Mouse (Mus musculus): ENCODE measurements around the gene Vav1. TPM values are rescaled to one million over a fixed set of nuclear protein-coding genes. Genes with fewer than 3 reads are reported as not detected.
"Not testable (repeated sequence)": the region's sequence is repeated elsewhere in the genome, so short reads cannot be mapped to it uniquely, and the experiment has no call there.

Gene Vav1
- polyA plus RNA-seq, 1 experiment = 112 TPM

DNA sequence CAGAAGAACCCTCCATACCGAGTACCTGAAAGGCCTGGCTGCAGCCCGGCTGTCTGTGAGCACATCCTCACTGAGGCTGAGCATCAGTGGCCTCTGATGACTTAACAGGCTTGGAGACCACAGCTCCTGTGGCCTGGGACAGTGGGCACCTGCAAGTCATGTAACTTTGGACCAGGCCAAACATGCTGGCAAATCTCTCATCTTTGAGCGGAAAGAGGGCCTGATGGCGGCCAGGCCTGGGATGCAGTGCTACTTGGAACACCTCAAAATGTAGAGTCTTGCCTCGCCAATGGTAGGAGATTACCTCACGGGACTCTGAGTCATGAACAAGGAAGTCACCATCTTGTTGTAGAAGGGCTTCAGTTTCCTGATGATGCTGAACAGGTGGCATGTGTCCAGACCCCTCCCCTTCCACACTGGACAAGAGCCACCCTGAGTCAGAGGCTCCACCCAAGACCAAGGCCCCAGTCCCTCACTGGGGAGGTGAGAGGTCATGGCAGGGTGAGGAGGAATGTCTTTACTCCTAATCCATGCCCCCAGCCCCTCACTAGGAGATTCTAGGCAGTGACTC is 11.3 kb upstream of the Vav1 start:
- 67% methylated on average over 6 of the region's 6 CpGs for WGBS
- TF ChIP-seq POLR2A (IDR thresholded peaks at IDR 0.05; ENCODE audit: borderline replicate concordance, control insufficient read depth, low read depth, low read length) (no peak), CTCF (IDR thresholded peaks at IDR 0.05; ENCODE audit: control insufficient read depth, insufficient read depth, low read length) (no peak)

DNA sequence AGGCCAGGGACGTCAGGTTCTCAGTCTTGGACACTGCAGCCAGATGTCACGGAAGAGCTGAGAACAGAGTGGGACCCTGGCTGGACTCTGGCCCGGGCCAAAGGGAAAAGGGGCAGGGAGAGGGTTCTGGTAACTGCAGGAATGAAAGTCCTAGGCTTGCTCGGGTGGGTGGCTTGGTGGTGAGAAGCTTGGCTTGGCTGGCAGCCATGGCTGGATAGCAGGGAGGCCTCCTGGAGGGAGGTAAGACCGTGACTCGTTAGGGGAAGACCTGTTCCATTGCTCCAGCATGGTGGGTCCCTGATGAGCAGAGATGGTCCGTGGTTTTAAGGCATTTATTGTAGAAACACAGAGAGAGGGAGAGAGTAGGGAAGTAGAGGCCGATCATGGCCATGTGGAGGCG is 7.6 kb upstream of the Vav1 start:
- Histone ChIP-seq H3K4me3 (replicated peaks; ENCODE audit: control insufficient read depth, low read depth, low read length) (no peak overlapping the region), H3K27ac (ENCODE audit: control insufficient read depth, insufficient read depth, low read depth, low read length, poor library complexity) (no peak overlapping the region), H3K4me1 (ENCODE audit: control insufficient read depth, insufficient read depth, low read length) (no peaks in the 10 kb centered on the region; the same call in 1 of the 2 replicates)
- TF ChIP-seq POLR2A (IDR thresholded peaks at IDR 0.05; ENCODE audit: borderline replicate concordance, control insufficient read depth, low read depth, low read length) = no peak
- TF ChIP-seq CTCF (IDR thresholded peaks at IDR 0.05; ENCODE audit: control insufficient read depth, insufficient read depth, low read length) = no peak
- 63% methylated on average over 9 of the region's 9 CpGs for WGBS

More for the DNA sequence above, 11.3 kb upstream of the Vav1 start:
- Histone ChIP-seq H3K4me3 (replicated peaks; ENCODE audit: control insufficient read depth, low read depth, low read length) (no peak overlapping the region), H3K4me1 (ENCODE audit: control insufficient read depth, insufficient read depth, low read length) (peaks cover 2% of the 10 kb centered on the region; the same call in 1 of the 2 replicates), H3K27ac (ENCODE audit: control insufficient read depth, insufficient read depth, low read depth, low read length, poor library complexity) (no peak overlapping the region)

DNA sequence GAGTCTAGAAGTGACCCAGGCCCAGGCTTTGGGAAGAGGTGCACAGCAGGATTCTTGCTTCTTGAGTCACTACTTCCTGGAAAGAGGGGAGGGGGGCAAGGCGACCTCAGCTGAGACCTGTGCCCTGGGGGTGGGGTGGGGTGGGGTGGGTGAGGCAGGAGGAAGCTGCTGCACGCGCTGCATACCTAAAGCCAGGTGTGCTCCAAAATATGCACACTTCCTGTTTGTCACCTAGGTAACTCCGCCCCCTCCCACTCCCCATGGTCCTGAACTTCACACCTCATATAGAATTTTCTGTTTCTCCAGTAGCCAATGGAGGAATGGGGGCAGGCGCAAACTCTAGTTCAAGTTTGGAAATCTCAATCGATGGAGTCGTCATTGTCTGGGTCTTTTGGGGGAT is 5.1 kb upstream of the Vav1 start:
- peaks cover 7% of the 10 kb centered on the region for H3K4me1 ChIP-seq (ENCODE audit: control insufficient read depth, insufficient read depth, low read length)
- no peak for TF ChIP-seq POLR2A (IDR thresholded peaks at IDR 0.05; ENCODE audit: borderline replicate concordance, control insufficient read depth, low read depth, low read length)
- TF ChIP-seq CTCF (IDR thresholded peaks at IDR 0.05; ENCODE audit: control insufficient read depth, insufficient read depth, low read length) = no peak
- WGBS = 63% methylated on average over 7 of the region's 7 CpGs
- H3K27ac ChIP-seq (ENCODE audit: control insufficient read depth, insufficient read depth, low read depth, low read length, poor library complexity) = no peak overlapping the region
- H3K4me3 ChIP-seq (replicated peaks; ENCODE audit: control insufficient read depth, low read depth, low read length) = no peak overlapping the region

DNA sequence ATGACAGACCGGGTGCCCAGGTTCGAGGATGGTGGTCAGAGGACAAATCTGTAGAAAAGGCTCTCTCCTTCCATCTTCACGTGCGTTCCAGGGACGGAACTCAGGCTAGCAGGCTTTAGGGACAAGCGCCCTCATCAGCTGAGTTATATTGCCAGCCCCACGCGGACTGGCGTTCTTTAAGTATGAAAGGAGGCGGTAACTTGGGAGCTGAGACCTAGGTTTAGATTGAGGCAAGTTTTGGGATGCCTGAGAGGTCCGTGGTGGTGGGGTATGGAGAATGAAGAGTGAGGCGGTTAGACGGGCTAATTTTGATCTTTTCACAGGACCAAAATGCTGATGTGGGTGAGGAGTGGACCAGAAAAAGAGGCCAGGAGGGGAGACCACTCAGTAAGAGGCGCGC is 4.2 kb upstream of the Vav1 start:
- peak overlapping the region; percentile 86; the same call in 1 of the 2 replicates for H3K27ac ChIP-seq (ENCODE audit: control insufficient read depth, insufficient read depth, low read depth, low read length, poor library complexity)
- H3K4me1 ChIP-seq (ENCODE audit: control insufficient read depth, insufficient read depth, low read length) = peaks cover 7% of the 10 kb centered on the region
- 3% methylated on average over 15 of the region's 15 CpGs for WGBS
- H3K4me3 ChIP-seq (replicated peaks; ENCODE audit: control insufficient read depth, low read depth, low read length) = peak overlapping the region; percentile 71
- TF ChIP-seq POLR2A (IDR thresholded peaks at IDR 0.05; ENCODE audit: borderline replicate concordance, control insufficient read depth, low read depth, low read length) (no peak), CTCF (IDR thresholded peaks at IDR 0.05; ENCODE audit: control insufficient read depth, insufficient read depth, low read length) (no peak)

DNA sequence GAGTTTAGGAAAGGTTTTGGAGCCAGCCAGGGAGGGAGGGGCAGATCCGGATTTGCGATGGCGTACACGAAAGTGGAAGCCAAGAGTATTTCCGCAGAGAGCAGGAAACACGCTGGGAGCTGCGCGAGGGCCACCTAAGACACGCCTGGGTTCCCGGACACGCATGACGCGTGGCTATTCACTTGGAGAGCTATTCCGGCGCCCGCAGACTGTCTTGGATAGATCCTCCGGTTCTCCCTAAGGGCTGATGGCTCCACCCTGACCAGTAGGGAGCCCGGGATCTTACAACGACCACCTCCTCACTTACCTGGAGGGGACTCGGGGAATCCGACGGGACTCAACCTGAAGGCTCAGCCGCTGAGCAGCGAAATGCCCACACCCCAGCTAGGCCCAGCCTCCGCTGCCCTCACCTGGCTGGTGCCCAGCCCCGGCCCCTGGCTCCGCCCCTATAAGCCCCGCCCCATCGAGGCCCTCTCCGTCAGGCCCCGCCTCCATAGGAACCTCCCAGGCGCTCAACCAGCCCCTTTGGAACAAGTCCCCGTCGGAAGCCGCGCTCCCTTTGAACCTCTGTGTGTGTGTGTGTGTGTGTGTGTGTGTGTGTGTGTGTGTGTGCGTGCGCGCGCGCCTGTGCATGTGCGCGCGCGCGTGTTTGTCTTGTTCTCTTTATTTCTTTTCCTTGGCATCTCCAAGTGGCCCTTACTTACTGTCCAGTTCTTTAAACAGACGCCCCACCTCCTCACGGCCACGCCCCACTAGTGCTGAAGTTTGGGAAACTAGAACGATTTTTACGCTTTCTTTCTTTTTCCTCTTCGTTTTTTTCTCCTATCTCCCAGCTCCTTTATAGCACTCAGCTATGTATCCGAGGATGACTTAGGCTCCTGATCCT is 3.5 kb upstream of the Vav1 start:
- Histone ChIP-seq H3K4me1 (ENCODE audit: control insufficient read depth, insufficient read depth, low read length) (peaks cover 7% of the 10 kb centered on the region), H3K27ac (ENCODE audit: control insufficient read depth, insufficient read depth, low read depth, low read length, poor library complexity) (peak overlapping the region; percentile 86), H3K4me3 (replicated peaks; ENCODE audit: control insufficient read depth, low read depth, low read length) (peak overlapping the region; percentile 71)
- TF ChIP-seq CTCF (IDR thresholded peaks at IDR 0.05; ENCODE audit: control insufficient read depth, insufficient read depth, low read length) = no peak
- TF ChIP-seq POLR2A (IDR thresholded peaks at IDR 0.05; ENCODE audit: borderline replicate concordance, control insufficient read depth, low read depth, low read length) = peak; percentile 29; the same call in 1 of the 2 replicates
- under 1% methylated on average over 53 of the region's 53 CpGs for WGBS

DNA sequence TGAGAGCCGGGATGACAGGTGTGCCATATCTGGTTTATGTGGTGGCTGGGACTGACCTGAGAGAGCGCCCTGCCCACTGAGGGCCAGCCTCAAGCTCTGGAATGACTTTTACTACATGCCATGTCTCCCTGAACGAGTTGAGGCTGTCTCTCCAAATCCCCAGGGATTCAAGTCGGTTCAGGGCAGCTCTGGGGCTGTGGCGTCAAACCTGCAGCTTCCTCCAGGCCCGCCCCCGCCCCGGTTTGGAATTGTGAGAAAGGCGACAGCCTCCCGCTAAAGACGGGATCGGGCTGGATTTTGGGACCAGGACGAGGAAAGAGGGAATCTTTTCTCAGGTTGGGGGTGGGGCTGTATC is 2.9 kb upstream of the Vav1 start:
- Histone ChIP-seq H3K4me1 (ENCODE audit: control insufficient read depth, insufficient read depth, low read length) (peaks cover 7% of the 10 kb centered on the region), H3K4me3 (replicated peaks; ENCODE audit: control insufficient read depth, low read depth, low read length) (peak overlapping the region; percentile 71), H3K27ac (ENCODE audit: control insufficient read depth, insufficient read depth, low read depth, low read length, poor library complexity) (peak overlapping the region; percentile 8; the same call in 1 of the 2 replicates)
- WGBS = 3% methylated on average over 13 of the region's 13 CpGs
- no peak for TF ChIP-seq CTCF (IDR thresholded peaks at IDR 0.05; ENCODE audit: control insufficient read depth, insufficient read depth, low read length)
- TF ChIP-seq POLR2A (IDR thresholded peaks at IDR 0.05; ENCODE audit: borderline replicate concordance, control insufficient read depth, low read depth, low read length) = no peak

DNA sequence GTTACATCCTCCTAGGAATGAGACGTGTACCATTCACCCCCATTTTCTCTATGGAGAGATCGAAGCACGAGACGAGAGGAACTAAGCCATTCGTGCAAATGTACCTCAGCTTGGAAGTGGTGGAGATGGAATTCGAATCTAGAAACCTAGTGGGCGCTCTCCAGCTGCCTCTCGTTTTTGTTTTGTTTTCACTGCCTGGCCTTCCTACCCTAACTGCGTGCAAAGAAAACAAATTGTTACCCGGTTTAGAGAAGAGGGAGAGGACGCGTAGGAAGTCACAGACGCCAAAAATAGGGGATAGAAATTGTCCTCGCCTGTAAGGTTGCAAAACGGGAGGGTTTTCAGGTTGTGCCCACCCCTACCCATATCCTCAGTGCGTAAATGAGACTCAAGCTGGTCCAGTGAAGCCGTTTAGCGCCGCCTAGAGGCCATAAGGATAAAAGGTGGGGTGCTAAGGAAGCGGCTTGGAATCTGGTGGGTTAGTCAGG is 2.2 kb upstream of the Vav1 start:
- H3K27ac ChIP-seq (ENCODE audit: control insufficient read depth, insufficient read depth, low read depth, low read length, poor library complexity) = no peak overlapping the region
- no peak for TF ChIP-seq POLR2A (IDR thresholded peaks at IDR 0.05; ENCODE audit: borderline replicate concordance, control insufficient read depth, low read depth, low read length)
- TF ChIP-seq CTCF (IDR thresholded peaks at IDR 0.05; ENCODE audit: control insufficient read depth, insufficient read depth, low read length) = peak; percentile 81
- peak overlapping the region; percentile 66 for H3K4me3 ChIP-seq (replicated peaks; ENCODE audit: control insufficient read depth, low read depth, low read length)
- H3K4me1 ChIP-seq (ENCODE audit: control insufficient read depth, insufficient read depth, low read length) = peaks cover 9% of the 10 kb centered on the region
- WGBS = under 1% methylated on average over 20 of the region's 20 CpGs

DNA sequence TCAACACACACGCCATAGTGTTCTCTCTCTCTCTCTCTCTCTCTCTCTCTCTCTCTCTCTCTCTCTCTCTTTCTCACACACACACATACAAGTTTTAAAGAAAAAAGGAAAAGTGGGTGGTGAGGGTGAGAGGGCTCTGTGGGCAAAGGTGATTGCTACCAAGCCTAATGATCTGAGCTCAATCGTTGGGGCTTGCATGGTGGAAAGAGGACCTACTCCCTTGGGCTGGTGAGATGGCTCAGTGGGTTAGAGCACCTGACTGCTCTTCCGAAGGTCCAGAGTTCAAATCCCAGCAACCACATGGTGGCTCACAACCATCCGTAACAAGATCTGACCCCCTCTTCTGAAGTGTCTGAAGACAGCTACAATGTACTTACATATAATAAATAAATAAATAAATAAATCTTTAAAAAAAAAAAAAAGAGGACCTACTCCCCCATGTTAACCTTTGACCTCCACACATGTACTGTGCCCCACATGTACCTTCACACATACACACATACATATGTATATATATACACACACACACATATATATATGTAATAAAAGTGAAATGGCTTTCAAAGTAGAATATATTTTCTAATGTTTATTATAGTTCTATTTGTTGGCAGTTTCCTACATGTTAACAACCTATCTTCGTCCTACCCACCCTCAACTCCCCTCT is 1.2 kb upstream of the Vav1 start:
- WGBS = 62% methylated on average over 5 of the region's 5 CpGs

More for the DNA sequence above, 1.2 kb upstream of the Vav1 start:
- not testable (repeated sequence) for H3K27ac ChIP-seq (ENCODE audit: control insufficient read depth, insufficient read depth, low read depth, low read length, poor library complexity); H3K4me3 ChIP-seq (replicated peaks; ENCODE audit: control insufficient read depth, low read depth, low read length)
- peaks cover 11% of the 10 kb centered on the region for H3K4me1 ChIP-seq (ENCODE audit: control insufficient read depth, insufficient read depth, low read length)
